8 mouse cellular contexts compared by ENCODE assay signal in genomic region chr3:51708746-51709411, GRCm38 (mm10). TPM values are rescaled to one million over a fixed set of nuclear protein-coding genes. Genes with fewer than 3 reads are reported as not detected.
A peak's percentile ranks its signal among the peaks of the same experiment; 100 is the strongest.
DNase-seq lines count a peak whose midpoint lies in the region; ATAC-seq and TF ChIP-seq lines count a peak whose summit lies in the region.

No protein-coding gene starts in this region.

- no peaks in the 10 kb centered on the region for H3K27me3 ChIP-seq in C2C12 (ENCODE audit: control insufficient read depth, insufficient read depth, insufficient read length)
- no peaks in the 10 kb centered on the region for H3K27me3 ChIP-seq in forebrain, embryonic 13.5 days
- H3K27me3 ChIP-seq in heart, embryonic 16.5 days (ENCODE audit: control insufficient read depth, insufficient read depth, low read length) = no peaks in the 10 kb centered on the region
- no peaks in the 10 kb centered on the region for H3K27me3 ChIP-seq in liver, embryonic 16.5 days (ENCODE audit: control insufficient read depth, insufficient read depth, low read depth, low read length)
- H3K27me3 ChIP-seq in neural tube, embryonic 15.5 days (replicated peaks) = no peaks in the 10 kb centered on the region

- H3K27ac ChIP-seq in forebrain, embryonic 13.5 days = peak overlapping the region; percentile 1; the same call in 1 of the 2 replicates
- peak overlapping the region; percentile 100 for H3K27ac ChIP-seq in heart, embryonic 16.5 days (ENCODE audit: low read length)
- peak overlapping the region; percentile 43 for H3K27ac ChIP-seq in liver, embryonic 16.5 days (ENCODE audit: low read length)
- H3K27ac ChIP-seq in neural tube, embryonic 15.5 days (replicated peaks) = peak overlapping the region; percentile 65

- peak overlapping the region; percentile 13; the same call in 1 of the 2 replicates for H3K4me2 ChIP-seq in forebrain, embryonic 13.5 days
- peak overlapping the region; percentile 79 for H3K4me2 ChIP-seq in heart, embryonic 16.5 days (ENCODE audit: low read depth, low read length)
- peak overlapping the region; percentile 42 for H3K4me2 ChIP-seq in liver, embryonic 16.5 days (ENCODE audit: low read depth, low read length)
- peak overlapping the region; percentile 28; the same call in 1 of the 2 replicates for H3K4me2 ChIP-seq in neural tube, embryonic 15.5 days

- peaks cover 13% of the 10 kb centered on the region; the same call in 1 of the 2 replicates for H3K4me1 ChIP-seq in forebrain, embryonic 13.5 days
- H3K4me1 ChIP-seq in heart, embryonic 16.5 days (ENCODE audit: control insufficient read depth, insufficient read depth, low read length) = peaks cover 39% of the 10 kb centered on the region
- peaks cover 20% of the 10 kb centered on the region for H3K4me1 ChIP-seq in liver, embryonic 16.5 days (ENCODE audit: control insufficient read depth, low read depth, low read length)
- H3K4me1 ChIP-seq in neural tube, embryonic 15.5 days = peaks cover 18% of the 10 kb centered on the region

- ATAC-seq in forebrain, embryonic 13.5 days = peak; percentile 70
- peak; percentile 96 for ATAC-seq in heart, embryonic 16.5 days (replicated peaks; ENCODE audit: extremely low read depth, insufficient read depth, low FRiP score)
- ATAC-seq in liver, embryonic 16.5 days (ENCODE audit: low read depth) = peak; percentile 76
- ATAC-seq in neural tube, embryonic 15.5 days (ENCODE audit: low FRiP score) = peak; percentile 56; the same call in 1 of the 2 replicates

- peak; percentile 99 for DNase-seq in brain, adult 2 months (ENCODE audit: low read depth, low spot score)
- DNase-seq in kidney, postnatal 4 days = peak; percentile 88 to 90
- DNase-seq in thymus, postnatal 25 days = peak; percentile 65

- H3ac ChIP-seq in C2C12 (ENCODE audit: control insufficient read depth, insufficient read length, low read depth) = no peak overlapping the region

- H3K4me3 ChIP-seq in C2C12 (ENCODE audit: insufficient read depth, poor library complexity, severe bottlenecking) = no peak overlapping the region
- no peak overlapping the region for H3K4me3 ChIP-seq in forebrain, embryonic 13.5 days
- H3K4me3 ChIP-seq in heart, embryonic 16.5 days (ENCODE audit: low read length) = peak overlapping the region; percentile 55
- peak overlapping the region; percentile 14; the same call in 1 of the 2 replicates for H3K4me3 ChIP-seq in liver, embryonic 16.5 days (ENCODE audit: low read depth, low read length)
- H3K4me3 ChIP-seq in neural tube, embryonic 15.5 days (replicated peaks) = no peak overlapping the region

- TF ChIP-seq CTCF in C2C12 (IDR thresholded peaks at IDR 0.05; ENCODE audit: control insufficient read depth, insufficient read depth, insufficient read length) = no peak

- no peak overlapping the region for H3K9ac ChIP-seq in forebrain, embryonic 13.5 days
- peak overlapping the region; percentile 77 for H3K9ac ChIP-seq in heart, embryonic 16.5 days (ENCODE audit: low read length)
- no peak overlapping the region for H3K9ac ChIP-seq in liver, embryonic 16.5 days (ENCODE audit: low read depth, low read length)
- H3K9ac ChIP-seq in neural tube, embryonic 15.5 days (replicated peaks) = no peak overlapping the region

- no peaks in the 10 kb centered on the region for H3K36me3 ChIP-seq in C2C12 (ENCODE audit: control insufficient read depth, insufficient read depth)
- H3K36me3 ChIP-seq in forebrain, embryonic 13.5 days (ENCODE audit: poor library complexity, severe bottlenecking) = no peaks in the 10 kb centered on the region
- no peaks in the 10 kb centered on the region for H3K36me3 ChIP-seq in heart, embryonic 16.5 days (ENCODE audit: control insufficient read depth, insufficient read depth)
- H3K36me3 ChIP-seq in liver, embryonic 16.5 days (ENCODE audit: control insufficient read depth, insufficient read depth) = no peaks in the 10 kb centered on the region
- no peaks in the 10 kb centered on the region for H3K36me3 ChIP-seq in neural tube, embryonic 15.5 days

- H3K79me2 ChIP-seq in C2C12 (ENCODE audit: control insufficient read depth, insufficient read depth) = no peaks in the 10 kb centered on the region

- WGBS in forebrain, embryonic 13.5 days = 79% methylated on average over 21 of the region's 21 CpGs
- WGBS in heart, embryonic 16.5 days = 15% methylated on average over 21 of the region's 21 CpGs
- 54% methylated on average over 21 of the region's 21 CpGs for WGBS in liver, embryonic 16.5 days (ENCODE audit: insufficient replicate concordance)
- 58% methylated on average over 21 of the region's 21 CpGs for WGBS in neural tube, embryonic 15.5 days

- no peaks in the 10 kb centered on the region for H3K9me3 ChIP-seq in forebrain, embryonic 13.5 days (replicated peaks)
- H3K9me3 ChIP-seq in heart, embryonic 16.5 days (replicated peaks; ENCODE audit: control insufficient read depth, low read length) = no peaks in the 10 kb centered on the region
- no peaks in the 10 kb centered on the region for H3K9me3 ChIP-seq in liver, embryonic 16.5 days (replicated peaks; ENCODE audit: control insufficient read depth, low read length)
- H3K9me3 ChIP-seq in neural tube, embryonic 15.5 days (replicated peaks) = no peaks in the 10 kb centered on the region

- H3K79me3 ChIP-seq in C2C12 (ENCODE audit: low read depth) = no peaks in the 10 kb centered on the region

TF ChIP-seq in C2C12, 6 proteins besides CTCF, POLR2A, EP300 and RAD21:
- peak; percentile 95 for TF ChIP-seq CEBPB (IDR thresholded peaks at IDR 0.05; ENCODE audit: low read depth)
- TF ChIP-seq MAX (IDR thresholded peaks at IDR 0.05) = no peak

RNA-seq across cellular contexts. Expression of gene Mgst2, which starts 48.7 kb away (rescaled TPM):
- 3.6 TPM for polyA plus RNA-seq in C2C12 (2012; fragmentation: generic; extraction: Trizol)
- polyA plus RNA-seq in forebrain, embryonic 13.5 days (2015; fragmentation: Nextera tagmentation; extraction: Ambion mirVana) = 0.37 and 0.96 TPM in 2 replicates
- polyA plus RNA-seq in heart, embryonic 16.5 days (2015; fragmentation: Nextera tagmentation; extraction: Ambion mirVana) = 8.6 and 13.8 TPM in 2 replicates
- 27.6 and 28.4 TPM in 2 replicates for polyA plus RNA-seq in liver, embryonic 16.5 days (2015; fragmentation: Nextera tagmentation; extraction: Ambion mirVana)
- 0.88 and 9.5 TPM in 2 replicates for polyA plus RNA-seq in neural tube, embryonic 15.5 days (2015; fragmentation: Nextera tagmentation; extraction: Ambion mirVana)

Comparison
In these comparisons a context has a peak if more than half of its experiments do, and no peak if none do; other contexts are left out.
1. H3K4me3 ChIP-seq: peak in heart, embryonic 16.5 days (single experiment) and liver, embryonic 16.5 days (single experiment); none in C2C12 (single experiment), forebrain, embryonic 13.5 days (single experiment) and neural tube, embryonic 15.5 days (single experiment).
2. H3K27ac ChIP-seq: peak in every context shown above with its lines; median percentile 100 in heart, embryonic 16.5 days; 65 in neural tube, embryonic 15.5 days; 43 in liver, embryonic 16.5 days; 1 in forebrain, embryonic 13.5 days.
3. H3K4me2 ChIP-seq: peak in every context shown above with its lines; median percentile 79 in heart, embryonic 16.5 days; 42 in liver, embryonic 16.5 days; 28 in neural tube, embryonic 15.5 days; 13 in forebrain, embryonic 13.5 days.
4. Peak in every context shown above with its lines, with median percentiles within 50 percentile points of each other: DNase-seq and ATAC-seq.